Mouse (Mus musculus): ENCODE measurements around the gene Naa16.

Naa16 gene

DNA sequence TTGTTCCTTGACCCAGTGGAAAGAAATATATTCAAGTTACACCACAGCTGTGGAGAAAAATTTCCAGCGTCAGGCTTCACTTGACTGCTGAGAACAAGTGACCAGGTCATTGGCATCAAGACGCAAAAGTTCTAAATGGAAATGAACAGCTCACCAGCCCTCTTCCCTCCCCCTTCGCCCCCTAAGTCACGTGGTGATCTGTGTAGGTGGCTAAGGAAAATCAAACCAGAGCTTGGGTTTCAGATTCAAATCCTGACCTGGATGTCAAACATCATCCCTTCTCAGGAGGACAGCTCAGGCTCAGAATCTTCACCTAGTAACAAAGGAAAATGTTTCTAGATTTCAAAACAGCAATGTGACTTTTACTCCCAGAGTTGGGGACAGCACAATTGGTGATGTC lies 91.3 kb downstream of the Naa16 start:
- no peak for DNase-seq (ENCODE audit: low spot score in 2 of 2)

DNA sequence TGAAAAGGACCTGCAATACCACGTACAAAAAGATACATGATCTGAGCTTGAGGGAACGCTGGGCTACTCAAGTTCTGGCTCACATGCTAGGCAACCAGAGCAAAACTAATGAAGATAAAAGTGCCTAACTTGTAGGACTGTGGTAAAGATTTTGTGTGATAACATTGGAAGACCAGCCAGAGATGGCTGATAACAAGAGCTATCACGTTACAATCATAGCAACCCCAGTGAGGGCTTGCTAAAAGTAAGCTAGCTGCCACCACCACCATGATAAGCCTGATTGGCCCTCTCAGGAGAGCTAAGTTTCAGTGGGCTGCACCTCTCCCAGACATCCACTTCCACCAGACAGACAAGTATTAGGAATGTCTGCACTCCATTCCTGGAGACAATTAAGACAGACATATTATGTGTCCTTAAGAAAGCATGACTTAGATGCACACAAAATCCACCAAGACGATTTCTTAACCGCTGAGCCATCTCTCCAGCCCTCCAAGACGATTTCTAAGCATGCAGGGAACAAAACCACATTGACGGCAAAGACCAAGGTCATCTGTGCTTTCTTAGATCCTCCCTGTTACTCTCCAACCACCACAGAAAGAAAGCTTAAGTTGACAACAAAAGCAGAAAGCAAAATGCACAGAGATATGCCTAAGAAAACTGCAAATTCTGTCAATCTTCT lies 92.1 kb downstream of the Naa16 start:
- DNase-seq (ENCODE audit: low spot score in 2 of 2): no peak

DNA sequence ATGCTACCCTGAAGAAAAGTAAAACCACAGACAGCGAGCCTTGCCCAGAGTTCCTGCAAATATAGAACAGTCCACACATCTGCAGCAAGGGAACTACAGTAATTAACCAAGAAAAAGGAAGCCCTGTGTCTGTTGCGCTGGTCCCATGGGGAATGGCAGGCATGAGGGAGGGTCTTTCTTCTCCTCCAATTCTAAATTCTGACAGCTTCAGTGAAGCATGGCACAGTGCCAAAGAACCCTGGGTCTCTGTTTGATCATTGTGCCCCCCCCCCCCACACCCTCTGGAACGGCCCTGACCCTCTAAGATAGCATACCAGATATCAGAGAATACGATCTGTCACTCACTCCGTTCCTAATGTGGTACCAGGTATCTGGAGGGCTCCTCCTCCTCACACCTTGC lies 93.7 kb downstream of the Naa16 start:
- no peak for DNase-seq (ENCODE audit: low spot score in 2 of 2)

DNA sequence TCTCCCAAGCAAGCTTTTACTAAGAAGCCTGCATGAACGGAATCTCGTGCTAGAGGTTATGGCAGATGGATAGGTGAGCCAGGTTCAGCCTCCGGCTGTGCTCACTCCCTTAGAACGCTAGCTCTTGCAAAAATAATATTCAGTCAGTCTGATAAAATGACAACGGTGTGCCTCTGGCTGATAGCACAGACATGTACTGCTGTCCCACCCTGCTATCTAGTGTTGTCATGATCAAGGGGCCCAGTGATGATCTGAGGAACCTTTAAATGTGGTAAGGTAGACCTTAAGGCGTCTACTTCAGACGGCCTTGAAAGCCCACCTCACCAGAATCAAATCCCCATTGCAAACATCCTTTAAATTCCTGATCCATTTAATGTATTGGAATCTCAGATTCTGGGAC lies 94.4 kb downstream of the Naa16 start:
- DNase-seq (ENCODE audit: low spot score in 2 of 2): no peak

DNA sequence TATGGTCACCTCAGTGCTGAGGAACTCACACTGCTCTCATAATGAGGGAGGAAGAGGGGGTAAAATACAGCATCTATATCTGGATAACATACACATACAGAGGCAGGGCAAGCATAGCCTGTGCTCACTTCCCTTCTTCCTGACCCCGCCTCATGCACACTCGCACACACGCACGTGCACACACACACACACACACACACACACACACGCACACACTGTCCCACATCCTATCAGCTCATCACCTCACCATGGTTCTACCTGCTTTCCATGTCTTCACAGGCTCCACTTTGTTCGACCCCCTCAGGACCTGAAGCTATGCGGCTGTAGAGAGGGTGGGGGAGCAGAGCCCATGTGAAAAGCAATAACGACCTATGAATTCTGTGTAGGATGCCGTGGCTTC lies 95.0 kb downstream of the Naa16 start:
- no peak for DNase-seq (ENCODE audit: low spot score in 2 of 2)

DNA sequence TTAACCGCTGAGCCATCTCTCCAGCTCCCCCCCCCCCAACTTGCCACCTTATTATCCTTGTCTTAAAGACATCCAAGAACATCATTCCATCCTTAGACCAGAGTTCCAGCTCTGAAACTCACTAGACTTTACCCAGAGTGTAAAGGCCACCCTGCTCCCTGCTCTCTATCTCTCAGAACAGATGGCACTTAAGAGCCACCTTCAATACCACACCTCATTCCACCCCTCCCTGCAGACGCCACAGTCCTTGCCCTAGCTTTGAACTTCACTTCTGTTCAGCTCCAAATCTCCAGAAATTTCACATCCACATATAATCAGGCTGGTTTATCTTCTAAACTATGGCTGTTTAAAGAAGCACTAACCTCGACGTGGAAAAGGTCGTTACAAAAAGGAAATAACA lies 95.6 kb downstream of the Naa16 start:
- no peak for DNase-seq (ENCODE audit: low spot score in 2 of 2)

DNA sequence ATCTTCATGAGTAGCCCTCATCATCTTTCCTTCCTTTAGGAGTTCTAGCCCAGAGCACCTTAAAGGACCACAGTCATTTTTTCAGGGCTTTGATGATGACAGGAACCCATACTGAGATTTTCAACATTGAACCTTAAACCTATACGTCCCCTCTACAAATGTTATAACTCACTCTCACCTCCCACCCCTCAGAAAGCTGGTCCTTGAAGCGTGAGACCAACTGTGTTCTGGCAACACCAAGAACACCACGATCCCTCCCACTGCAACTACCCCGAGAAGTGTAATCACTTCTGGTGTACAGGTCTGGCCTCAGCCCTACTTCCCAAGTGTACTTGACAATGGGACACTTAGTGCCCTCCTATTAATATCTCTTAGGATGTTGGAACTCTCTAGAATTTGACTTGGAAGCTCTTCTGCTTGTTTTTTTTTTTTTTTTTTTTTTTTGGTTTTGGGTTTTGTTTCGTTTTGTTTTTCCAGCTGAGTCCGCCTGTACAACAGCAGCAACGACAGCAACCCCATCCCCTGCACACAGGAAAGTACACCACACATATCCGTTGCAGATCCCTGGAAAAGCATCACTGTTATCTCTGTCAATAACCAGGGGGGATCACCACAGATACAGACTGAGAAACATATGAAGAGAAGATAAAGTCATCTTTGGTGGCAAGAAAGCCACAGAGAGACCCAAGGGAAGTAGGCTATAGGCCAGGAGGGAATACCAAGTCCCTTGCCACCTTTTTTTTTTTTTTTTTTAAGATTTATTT lies 96.3 kb downstream of the Naa16 start:
- no peak for DNase-seq (ENCODE audit: low spot score in 2 of 2)

DNA sequence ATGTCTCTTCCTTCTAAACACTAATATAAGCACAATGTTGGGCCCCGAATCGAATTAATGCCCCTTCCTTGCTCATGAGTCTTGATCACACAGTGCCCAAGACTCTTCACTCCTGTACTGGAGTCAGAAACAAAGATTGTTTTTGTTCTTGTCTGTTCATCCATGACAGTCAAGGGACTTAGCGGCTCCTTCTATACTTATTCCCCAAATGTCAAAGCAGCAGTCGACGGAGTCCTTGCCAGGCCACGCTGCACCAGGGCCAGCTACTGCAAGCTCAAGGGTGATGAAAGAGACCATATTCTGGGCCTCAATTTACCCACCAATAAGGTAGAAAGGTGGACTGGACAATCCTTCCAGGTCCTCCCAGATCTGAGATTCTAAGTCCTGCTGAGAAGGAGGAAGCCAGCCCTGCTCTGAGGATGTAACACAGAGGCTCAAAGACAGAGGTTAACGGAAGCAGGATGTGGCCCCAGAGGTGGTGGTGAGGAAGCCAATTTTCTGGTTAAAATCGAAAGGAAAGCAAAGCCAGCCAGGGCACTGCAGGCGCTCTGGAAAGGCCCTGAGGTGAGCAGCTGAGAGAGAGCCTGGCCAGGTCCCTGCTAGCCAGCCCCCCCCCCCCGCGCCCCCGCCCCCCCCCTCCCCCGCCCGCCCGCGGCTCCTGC lies 97.3 kb downstream of the Naa16 start:
- peak in 1 of 2 experiments; percentile 29 for DNase-seq (ENCODE audit: low spot score in 2 of 2)

DNA sequence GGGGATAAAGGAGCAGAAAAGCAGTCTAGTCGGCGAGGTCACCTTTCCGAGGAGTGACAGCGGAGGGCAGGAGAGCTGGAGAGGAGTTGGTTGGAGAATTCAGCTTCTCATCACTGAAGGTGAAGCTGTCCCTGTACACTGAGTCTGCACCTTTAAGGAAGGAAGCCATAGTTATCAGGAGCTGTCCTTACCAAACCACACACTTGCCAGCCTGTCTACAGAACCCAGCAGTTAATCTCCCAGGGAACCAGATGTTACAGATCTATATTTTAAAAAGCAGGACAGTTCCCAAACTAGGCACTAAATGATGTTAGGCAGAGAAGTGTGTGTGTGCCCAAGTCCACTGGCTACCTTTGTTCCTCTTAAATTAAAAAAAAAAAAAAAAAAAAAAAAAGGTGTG lies 98.9 kb downstream of the Naa16 start:
- no peak for DNase-seq (ENCODE audit: low spot score in 2 of 2)

DNA sequence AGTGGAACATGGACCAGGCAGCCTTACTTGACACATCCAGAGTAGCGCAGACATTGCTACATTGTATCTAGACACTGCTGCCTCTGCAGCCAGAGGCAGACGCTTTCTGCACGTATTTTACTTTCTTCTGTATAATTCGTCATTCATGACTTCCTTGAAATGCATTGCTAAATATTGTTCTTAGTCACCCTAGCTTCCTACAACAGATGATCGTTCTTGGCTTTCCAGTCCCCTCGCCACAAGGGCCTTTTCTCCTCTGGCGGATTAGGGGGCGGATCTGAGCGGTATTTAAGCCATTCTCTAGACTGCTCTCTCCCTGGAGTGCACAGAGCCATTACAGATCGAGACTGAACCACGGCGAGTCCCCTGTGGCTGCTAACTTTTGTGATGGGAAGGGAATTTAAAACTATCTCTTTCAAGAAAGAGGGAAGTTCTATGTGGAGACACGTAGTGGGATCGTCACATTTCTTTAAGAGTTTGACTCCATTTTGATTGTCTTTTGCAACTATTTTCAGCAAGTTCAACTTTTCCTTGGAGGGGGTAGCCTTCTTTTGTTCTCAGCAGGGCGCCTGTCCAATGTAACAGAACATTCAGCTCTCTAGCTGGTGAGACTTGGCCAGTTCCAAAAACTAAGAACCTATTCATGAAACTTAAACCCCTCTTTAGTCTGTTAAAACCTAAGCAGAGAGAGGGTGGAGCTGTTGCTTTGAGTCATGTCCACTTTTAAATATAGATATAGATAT lies 99.7 kb downstream of the Naa16 start:
- no peak for DNase-seq (ENCODE audit: low spot score in 2 of 2)

DNA sequence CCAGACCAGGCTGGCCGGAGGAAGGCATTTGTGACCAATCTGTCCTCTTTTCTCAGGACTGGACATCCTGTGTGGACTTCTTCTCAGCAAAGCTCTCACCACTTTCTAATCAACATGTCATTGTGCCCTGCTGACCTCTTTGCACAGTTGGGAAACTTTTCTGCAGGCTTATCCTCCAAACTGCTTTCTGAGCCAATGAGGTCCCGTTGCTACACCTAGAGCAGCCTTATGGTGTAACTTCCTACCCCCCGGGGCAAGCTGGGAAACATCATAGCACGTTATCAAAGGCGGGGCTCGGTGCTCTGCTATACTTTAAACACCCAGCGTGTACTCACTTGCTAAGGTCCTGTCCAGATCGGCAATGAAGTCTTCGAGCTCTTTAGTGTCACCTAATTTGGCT lies 100.7 kb downstream of the Naa16 start:
- DNase-seq (ENCODE audit: low spot score in 2 of 2): peak in 1 of 2 experiments; percentile 37

DNA sequence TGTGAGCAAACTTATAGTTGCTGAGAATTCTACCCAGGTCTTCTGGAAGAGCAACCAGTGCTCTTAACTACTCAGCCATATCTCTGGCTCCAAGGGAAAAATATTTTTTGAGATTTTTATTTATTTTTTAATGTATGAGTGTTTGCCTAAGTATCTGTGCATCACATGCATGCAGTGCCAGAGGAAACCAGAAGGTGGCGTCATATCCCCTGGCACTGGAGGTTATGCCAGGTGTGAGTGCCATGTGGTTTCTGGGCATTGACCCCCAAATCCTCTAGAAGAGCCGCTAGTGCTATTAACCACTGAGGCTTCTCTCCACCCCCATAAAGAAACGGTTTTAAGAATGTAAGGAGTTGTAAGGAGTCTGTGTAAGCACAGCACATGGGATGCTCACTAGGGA lies 102.3 kb downstream of the Naa16 start:
- DNase-seq (ENCODE audit: low spot score in 2 of 2): no peak

DNA sequence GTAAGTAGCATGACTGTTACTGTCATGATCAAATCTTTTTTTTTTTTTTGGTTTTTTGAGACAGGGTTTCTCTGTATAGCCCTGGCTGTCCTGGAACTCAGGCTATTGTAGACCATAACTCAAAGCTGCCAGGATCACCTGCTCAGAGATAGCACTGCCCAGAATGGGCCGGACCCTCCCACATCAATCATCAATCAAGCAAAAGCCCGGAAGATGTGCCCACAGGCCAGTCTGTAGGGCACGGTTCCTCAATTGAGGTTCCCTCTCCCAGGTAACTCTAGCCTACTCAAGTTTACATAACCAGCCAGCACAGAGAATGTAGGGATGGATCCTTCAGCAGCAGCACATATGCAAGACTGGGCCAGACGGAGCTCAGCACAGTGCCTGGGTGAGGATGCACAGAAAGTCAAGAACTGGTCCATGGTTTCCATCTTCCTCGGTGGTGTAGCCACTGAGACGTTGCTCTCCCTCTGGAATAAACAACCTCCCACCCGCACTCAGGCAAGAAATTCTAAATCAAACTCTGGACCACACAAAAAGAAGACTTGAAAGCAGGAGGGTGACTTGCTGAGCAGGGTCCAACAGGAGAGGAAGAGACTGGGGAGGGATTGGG lies 103.2 kb downstream of the Naa16 start:
- no peak for DNase-seq (ENCODE audit: low spot score in 2 of 2)

DNA sequence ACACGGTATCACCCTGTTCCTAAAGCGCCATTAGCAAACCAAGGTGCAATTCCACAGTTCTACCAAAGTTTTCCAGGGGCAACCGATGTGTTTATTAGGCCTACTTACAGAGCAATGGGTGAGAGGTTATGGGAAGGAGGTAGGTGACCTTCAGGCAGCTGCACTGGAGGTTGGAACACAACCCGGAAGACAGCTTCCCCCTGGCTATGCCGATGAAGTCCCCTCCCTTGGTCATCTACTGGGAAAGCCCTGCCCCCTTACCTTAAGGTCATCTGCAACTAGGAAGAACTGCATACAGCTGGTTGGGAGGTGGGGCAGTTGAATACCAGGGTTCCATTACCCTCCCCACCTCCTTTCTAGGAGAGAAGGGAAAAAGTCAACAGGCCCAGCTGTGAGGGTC lies 105.0 kb downstream of the Naa16 start:
- DNase-seq (ENCODE audit: low spot score in 2 of 2): no peak

DNA sequence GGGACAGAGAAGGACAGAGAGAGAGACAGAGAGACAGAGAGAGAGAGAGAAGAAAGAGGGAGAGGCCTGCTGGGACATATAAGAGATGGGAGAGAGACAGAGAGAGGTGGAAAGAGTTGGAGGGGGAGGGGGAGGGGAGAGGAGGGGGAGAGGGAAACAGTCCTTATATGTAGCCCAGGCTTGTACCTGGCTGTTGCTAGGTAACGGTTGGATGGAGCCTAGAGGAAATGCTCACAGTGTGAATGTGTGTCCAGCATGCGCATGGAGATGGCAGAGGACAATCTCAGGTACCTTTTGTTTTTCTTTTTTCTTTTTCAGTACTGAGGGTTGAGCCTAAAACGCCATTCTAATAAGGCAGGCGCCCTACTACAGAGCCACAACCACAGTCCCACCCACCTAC lies 106.0 kb downstream of the Naa16 start:
- DNase-seq (ENCODE audit: low spot score in 2 of 2): no peak

DNA sequence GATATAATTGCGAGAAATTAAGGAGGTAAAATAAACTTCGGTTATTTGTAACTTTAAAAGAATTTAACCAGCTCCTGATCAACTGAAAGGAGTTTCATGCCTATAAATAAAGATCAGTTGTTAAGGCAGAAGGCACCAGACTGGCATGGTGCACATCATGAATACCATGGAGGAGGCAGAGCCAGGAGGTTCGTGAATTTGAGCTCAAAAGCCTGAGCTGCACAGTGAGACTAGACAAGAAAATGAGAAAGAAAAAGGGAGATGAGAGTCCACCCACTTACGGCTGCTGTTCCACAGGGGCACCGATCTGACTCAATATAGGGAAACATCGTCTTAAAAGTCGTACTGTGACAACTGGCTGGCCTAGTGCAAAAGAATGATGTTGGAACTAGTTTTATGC lies 106.6 kb downstream of the Naa16 start:
- no peak for DNase-seq (ENCODE audit: low spot score in 2 of 2)

DNA sequence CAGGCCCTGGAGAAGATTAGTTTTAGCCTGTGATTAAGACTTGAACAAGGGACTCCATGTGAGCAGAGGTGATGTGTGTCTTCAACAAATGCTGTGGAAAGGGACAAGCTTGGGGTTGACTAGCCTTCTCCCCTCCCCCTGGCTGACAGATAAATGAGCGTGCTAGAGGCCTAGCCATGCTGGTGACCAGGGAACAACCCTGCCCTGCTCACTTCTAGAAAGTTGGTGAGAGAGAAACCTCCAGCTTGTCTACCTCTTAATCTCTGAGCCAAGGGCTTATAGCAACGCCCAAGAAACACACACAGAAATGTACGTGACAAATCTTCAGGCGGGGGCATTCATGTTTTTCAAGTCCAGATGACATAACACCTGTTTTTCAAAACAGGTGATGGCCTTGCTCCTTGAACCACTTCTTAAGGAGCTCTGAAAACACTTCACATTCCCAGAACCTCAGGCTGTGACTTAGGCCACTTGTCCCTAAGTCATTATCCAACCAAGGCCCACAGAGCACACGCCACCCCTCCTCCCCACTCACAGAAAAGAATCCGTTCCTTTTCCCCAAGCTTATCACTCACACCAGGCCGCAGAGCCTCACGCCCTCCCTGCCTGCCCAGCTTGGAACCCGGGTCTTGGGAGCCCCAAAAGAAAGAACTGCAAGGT lies 108.6 kb downstream of the Naa16 start:
- DNase-seq (ENCODE audit: low spot score in 2 of 2): no peak

DNA sequence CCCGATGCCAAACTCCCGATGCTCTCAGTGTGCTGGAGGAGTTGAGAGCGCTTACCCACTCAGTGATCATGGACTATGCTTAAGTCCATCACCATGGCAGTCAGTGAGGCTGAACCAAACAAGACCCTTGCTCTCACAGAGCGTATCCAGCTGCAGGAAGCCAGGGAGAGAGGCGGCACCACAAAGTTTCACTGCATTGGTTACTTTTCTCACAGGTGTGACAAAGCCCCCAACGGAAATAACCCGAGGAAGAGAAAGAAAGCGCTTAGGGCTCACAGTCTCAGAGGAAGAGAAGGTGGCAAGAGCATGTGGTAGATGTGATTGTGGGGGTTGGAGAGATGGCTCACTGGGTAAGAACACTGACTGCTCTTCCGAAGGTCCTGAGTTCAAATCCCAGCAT lies 110.1 kb downstream of the Naa16 start:
- no peak for DNase-seq (ENCODE audit: low spot score in 2 of 2)

DNA sequence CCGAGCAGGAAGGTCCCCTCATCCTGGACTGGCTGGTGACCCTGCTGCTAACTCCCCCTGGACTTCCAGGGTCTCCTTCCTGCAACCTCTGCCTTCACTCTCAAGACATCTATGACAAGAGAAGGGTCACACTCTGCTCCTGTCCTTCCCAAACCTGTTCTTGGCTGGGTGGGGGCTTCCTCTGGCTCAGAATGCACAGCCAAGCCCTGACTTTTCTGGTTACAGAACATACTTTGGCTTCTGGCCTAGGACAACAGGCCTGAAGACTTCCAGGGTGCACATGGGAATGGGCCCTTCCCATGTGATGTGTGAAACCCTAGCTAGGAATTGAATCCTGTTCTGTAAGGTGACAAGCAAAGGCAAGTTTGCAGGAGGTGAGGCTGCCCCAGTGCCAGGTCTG lies 111.1 kb downstream of the Naa16 start:
- no peak for DNase-seq (ENCODE audit: low spot score in 2 of 2)

DNA sequence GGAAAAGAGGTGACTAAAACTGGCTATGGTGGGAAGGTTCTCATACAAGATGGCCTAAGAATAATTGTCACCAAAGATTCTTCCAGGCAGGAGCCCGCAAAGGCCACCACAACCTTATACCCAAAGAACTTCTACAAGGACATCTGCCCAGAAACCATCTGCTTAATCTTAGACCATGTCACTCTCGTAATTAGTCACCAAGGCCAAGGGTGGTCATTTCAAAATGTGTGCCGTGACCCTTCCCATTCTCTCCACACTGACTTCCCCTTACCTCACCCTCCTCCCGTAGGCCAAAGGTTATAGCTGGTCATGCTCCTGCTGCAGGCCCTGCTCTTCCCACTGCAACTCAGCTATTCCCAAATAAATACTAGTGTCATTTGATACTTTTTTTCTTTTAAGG lies 111.7 kb downstream of the Naa16 start:
- DNase-seq (ENCODE audit: low spot score in 2 of 2): no peak

DNA sequence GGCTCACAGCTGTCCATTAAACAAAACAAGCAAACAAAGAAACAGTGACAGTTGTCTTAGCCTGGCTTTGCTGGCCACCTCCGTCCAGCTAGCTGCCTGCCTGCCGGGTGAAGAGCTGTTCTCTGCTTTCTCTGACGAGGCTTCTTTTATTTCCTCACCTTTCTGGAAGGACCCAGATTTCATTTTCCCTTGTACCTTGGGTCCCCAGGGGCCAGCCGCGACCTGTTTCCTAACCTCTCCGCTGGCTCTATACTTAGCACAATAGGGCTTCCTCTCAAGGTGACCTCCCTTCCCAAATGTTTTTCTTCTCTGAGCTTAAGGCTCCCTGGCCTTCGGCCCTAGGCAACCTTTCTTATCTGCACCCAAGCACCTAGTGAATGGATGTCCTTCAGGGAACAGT lies 112.7 kb downstream of the Naa16 start:
- DNase-seq (ENCODE audit: low spot score in 2 of 2): peak in 1 of 2 experiments; percentile 38

Data from urinary bladder, postnatal 36 days (tissue).